Mouse (Mus musculus) heart, adult 9 months (tissue): ENCODE data around the gene Pigk.
"Not testable (repeated sequence)": the region's sequence is repeated elsewhere in the genome, so short reads cannot be mapped to it uniquely, and the experiment has no call there.

Source experiments
- DNase-seq, 2 experiments: peaks; one replicate each; pipeline ENCODE4 v3.0.0; 2022; ENCODE audit warnings: low spot score in 2 of 2

The Pigk gene

DNA sequence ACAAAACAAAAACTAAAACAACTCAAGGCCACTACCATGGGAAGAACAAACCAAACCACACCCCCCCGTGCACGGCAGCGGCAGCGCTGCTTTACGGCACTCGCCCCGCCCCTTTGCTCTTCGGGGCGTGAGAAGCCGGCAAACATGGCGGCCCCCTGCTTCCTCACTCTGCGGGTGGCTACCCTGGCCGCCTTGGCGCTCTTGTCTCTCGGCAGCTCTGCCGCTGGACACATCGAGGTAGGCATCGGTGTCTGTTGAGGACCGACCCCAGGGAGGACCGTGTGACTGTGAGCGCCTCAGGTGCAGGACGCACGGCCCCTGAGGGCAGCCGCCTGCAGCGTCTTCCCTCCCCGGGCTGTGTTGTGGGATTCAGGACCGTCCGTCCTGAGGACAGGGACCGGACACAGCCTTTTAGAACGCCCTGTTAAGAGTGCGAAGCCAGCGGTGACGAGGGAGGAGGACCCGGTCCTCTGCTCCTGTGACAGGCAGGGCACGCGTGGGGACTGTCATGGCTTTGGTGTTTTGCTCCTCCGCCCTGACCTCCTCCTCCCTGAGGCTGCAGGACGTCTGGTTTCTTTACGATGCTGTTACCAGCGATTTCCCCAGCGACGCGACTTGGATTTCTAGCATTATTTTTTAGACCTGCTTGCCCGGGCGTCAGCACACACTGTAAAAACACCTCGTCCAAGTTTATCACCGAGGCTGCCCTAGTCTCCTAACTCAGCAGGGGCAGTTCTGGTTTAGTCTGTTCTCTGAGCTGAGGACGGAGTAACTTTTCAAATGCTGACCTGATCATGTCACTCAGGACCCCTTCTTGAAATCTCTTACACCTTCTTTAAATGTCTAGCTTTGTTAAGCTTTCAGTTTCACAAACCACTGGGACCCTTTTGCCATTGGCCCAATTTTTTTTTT is at the start of gene Pigk:
Gene Pigk (plus strand): TSS at position 110 of the 912 bp plus-strand sequence.
- peak; percentile 88 to 89 for DNase-seq

DNA sequence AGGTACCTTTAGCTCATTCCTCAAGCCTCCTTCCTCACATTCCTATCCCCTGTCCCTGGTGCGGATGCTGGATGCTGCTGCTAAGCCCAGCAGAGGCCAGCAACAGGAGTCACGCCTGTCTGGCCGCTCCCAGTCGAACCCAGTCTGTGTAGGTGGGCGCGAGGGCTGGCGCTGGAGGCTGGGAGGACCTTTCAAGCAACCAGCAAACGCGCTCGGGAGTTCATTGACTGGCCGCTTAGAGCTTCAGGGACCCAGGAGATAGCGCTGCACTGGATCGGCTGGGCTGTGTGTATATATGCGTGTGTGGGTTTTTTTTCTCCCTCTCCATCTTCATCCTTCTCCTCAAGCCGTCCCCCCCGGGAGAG is 46.9 kb upstream of the Pigk start:
- DNase-seq = no peak

GRCm38 (mm10) chr3:152667356-152668211 is 46.3 kb upstream of the Pigk start:
- DNase-seq = no peak

DNA sequence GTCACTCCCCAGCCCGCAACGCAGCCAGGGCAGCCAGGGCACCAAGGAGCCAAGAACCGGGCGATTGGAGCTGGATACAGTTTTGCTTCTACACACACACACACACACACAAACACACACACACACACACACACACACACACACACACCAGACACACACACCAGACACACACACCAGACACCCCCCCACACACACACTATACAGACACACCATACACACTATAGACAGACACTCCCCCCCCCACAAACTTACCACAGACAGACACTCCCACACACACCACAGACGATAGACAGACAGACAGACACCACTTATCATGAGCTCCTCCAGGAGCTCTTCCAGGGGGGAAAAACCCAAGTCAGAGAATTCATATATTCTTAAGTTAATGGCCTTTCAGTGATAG is 45.7 kb upstream of the Pigk start, which contains the start of gene Ak5:
Gene Ak5 (minus strand): TSS at position 122 of the 400 bp plus-strand sequence.
- no peak for DNase-seq

- DNase-seq = no peak
Observed at GRCm38 (mm10) chr3:152668793-152669192, 45.1 kb upstream of the Pigk start.

DNA sequence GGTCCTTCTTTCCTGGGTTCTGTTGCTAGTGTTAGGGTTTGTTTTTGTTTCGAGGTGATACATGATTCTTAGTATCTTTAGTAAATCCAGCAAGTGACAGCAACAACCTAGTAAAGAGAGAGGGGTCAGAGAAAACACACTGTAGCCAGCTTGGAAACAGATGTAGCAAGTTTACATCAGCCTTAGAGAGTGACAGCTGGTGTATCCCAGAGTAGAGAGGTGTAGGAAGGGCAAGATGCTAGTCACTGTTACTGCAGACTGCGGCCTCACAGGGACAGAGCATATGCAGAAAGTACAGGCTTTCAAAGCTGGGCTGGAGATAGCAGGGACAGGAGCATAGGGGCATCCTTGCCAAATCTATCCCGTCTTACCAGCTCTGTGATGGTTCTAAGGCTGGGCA is 44.1 kb upstream of the Pigk start:
- DNase-seq = no peak

DNA sequence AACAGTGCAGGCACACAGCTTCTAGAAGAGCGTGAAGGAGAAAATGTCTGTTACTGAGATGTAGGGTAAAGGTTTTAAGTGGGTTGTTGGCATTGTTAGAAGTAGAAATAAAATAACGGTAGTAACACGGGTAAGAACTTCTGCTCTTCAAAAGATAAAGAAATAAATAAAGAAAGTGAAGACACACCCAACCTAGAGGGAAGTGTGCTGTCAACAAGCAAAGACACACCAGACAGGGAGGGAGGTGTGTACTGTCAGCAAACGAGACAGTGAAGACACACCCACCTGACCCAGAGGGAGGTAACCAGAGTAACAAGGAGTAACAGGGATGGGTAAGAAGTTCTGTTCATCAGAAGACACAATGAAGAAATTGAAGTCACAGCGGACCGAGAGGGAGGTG is 39.2 kb upstream of the Pigk start:
- no peak for DNase-seq

GRCm38 (mm10) chr3:152688532-152688931 is 25.4 kb upstream of the Pigk start:
- DNase-seq = no peak

- DNase-seq = no peak
Observed at GRCm38 (mm10) chr3:152689105-152689504, 24.8 kb upstream of the Pigk start.

DNA sequence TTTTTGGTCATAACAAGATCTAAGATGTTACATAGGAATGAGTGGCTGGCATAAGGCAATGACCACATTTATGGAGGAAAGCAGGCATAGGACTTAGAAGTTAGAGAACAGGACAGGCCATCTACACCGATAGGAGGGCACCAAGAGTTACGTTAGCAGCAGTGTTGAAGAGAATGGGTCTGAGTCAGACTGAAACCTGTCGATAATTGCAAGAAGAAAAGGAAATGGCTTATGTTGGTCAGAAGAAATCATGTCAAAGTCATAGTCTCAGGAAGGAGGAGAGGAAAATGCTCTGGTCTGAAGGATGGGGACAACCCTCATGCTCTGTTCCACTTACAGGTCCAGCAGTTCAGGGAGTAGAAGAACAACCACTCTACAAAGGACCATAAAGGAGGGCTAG is 18.9 kb upstream of the Pigk start:
- DNase-seq = no peak

DNA sequence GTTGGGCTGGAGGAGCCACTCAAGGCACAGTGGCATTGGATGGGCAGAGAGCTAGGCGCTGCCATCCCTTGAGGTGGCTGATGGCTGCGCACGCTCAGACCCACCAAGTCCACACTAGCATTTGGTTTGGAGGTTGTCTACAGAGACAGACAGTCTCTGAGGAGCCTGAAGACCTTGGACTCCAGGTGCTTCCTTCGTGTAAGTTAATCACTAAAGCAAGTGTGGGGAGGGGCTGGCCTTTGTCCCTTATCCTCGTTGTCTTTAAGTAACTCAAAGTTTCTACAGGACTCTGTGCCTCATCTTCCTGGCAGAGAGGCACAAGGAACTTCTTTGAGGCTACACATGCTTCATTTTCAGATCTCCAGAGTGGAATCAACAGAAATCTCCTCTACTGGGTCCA is 15.9 kb upstream of the Pigk start:
- DNase-seq = no peak

GRCm38 (mm10) chr3:152699261-152699660 is 14.6 kb upstream of the Pigk start:
- DNase-seq = no peak

DNA sequence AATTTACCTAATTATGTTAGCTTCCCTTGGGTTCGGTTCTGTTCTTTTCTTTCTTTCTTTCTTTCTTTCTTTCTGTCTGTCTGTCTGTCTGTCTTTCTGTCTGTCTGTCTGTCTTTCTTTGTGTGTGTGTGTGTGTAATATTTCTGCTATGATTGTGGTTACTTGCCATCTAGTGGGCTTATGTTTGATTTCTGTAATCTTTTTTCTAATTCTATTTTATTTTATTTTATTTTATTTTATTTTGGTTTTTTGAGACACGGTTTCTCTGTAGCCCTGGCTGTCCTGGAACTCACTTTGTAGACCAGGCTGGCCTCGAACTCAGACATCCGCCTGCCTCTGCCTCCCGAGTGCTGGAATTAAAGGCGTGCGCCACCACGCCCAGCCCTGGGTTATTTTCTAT is 12.4 kb upstream of the Pigk start:
- not testable (repeated sequence) for DNase-seq

DNA sequence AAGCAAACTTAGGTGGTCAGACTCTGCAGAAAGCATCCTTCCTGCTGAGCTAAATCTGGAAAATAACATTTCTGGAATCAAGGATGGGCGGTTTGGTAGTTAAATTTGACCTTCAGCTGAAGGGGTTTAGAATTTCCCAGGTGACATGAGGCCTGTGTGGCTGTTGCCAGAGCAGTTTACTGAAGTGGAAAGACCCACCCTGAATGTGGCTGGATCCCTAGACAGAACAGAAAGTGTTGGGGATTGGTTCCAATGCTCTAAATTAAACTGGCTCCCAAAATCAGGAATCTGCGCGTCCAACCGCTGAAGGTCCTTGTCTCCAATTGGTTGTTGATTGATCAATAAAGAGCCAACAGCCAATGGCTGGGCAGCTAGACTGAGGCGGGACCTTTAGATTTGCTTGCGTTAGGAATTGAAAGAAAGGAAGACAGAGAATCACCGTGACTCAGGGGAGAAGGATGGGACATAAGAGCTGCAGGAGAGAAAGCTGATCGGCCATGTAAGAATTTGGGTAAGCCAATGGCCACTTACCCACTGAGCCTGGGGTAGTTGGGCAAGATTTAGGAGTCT is 11.5 kb upstream of the Pigk start:
- no peak for DNase-seq

- no peak for DNase-seq
Observed at GRCm38 (mm10) chr3:152705826-152706225, 8.1 kb upstream of the Pigk start.

DNA sequence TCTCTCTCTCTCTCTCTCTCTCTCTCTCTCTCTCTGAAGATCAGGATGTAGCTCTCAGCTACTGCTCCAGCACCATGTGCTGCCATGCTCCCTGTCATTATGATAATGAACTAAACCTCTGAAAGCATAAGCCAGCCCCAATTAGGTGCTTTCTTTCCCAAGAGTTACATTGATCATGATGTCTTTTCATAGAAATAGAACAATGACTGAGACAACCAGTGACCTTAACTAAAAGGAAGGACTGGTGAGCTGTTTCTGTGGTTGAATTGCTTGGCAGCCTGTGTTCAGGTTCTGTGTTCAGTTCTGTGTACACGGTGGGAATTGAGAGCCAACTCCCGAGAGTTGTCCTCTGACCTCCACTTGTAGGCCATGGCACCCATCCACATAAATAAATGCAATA is 7.0 kb upstream of the Pigk start:
- DNase-seq = no peak

DNA sequence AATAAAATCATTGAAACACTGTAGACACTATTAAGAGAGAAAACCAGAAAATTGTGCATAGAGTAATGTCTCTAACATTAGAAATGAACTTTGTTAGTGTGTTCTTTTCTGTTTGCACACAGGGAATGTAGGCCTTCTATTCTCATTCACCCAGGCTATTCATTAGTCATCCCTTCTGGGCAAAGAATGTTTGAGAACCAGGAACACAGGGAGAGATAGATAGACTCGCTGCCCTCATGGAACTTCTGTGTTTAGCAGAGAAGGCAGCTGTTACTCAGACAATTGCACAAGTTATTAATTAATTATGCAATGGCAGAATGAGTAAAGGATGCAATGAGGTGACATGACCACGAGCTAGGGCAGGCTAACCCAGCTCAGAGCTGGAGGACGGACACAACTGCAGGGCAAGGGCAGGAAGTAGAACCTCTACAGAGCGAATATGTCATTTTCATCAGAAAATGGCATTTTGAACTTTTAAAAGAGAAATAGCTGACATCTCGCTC is 6.5 kb upstream of the Pigk start:
- DNase-seq = no peak

DNA sequence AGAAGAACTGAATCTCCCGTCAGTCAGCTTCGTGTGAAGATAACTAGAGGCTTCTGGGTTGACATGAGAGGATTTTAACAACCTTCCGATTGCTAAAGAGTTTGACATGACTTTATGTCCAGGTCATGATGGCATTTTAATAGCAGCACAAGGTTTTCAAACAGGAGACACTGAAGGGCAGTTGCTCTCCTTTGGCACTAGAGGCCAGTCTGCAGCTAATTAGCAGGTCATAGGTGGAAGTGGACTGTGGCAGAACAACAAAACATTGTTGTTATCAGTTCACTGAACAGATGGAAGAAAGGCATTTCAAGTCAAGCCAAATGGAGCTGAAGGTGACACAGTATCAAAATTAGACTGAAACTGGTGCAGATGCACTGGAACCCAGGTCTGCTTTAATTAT is 4.0 kb upstream of the Pigk start:
- no peak for DNase-seq

- no peak for DNase-seq
Observed at GRCm38 (mm10) chr3:152712957-152713356, 943 bp upstream of the Pigk start.

DNA sequence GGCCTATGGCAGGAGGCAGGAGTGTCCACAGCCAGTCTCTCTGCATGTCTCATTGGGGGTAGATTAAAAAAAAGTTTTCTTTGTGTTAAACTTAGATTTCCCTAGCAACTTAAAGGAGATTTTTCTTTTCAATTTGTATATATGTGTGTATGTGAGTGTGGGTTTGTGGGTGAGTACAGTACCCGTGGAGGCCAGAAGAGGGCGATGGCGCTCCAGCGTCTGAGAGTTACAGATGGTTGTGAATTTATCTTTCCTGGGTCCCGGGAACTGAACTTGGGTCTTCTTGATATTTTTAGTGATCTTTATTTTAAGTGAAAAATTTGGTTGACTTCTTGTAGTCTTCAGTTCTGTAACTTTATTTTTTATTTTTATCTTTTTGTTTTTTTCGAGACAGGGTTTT is 7.4 kb downstream of the Pigk start:
- DNase-seq = no peak

DNA sequence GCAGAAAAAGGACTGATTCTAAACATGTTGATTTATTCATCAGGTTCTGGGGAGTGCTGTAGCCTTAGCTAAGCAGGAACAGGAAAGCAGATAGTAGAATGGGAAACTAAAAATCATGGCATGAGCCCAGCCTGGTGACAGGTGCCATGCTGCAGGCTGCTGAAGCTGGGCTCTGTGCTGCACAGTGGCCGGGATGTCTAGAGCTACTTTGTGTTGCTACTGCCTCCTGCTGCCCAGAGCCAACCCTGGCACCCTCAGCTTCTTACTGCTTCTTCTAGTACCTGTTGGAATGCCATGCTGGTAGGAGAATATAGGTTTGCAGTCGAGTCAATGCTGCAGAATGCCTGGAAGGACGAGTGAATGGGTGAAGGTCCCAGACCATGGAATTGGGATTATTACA is 8.9 kb downstream of the Pigk start:
- DNase-seq = no peak

DNA sequence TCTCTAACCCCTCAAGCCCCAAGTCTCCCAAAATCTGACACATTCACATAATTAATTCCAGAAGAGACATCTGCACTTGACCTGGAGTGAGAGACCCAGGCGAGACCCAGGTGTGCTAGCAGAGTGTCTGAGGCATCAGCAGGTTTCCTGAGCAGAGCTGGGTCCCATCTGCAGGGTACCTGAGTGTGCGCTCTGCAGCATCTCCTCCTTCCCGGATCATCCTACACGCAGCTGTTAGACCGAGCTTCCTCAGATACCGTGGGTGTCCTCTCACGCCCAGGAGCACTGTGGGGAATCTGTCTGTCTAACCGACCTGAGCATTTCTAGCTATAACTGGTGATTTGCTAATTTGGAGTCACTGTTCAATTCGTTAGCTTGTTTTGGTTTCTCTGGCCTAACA is 10.5 kb downstream of the Pigk start:
- no peak for DNase-seq
